Mouse (Mus musculus) cortical plate, adult 2 months (tissue): ENCODE results near the gene Tmx2.
A peak's percentile ranks its signal among the peaks of the same experiment; 100 is the strongest.

Experiments
- CTCF ChIP-seq: fragments of 200-500 bp; IDR thresholded peaks from 2 replicates; pipeline ENCODE4 v1.5.1; 2011; ENCODE audit warnings: mild to moderate bottlenecking, control low read depth, low read length; ENCODE audit not compliant: insufficient read depth; ENCODE audit errors: extremely low read depth
- POLR2A ChIP-seq: fragments of 200-500 bp; IDR thresholded peaks from 2 replicates; pipeline ENCODE4 v1.6.1; 2011; ENCODE audit warnings: mild to moderate bottlenecking, low read length, control low read depth; ENCODE audit not compliant: insufficient read depth; ENCODE audit errors: extremely low read depth

DNA sequence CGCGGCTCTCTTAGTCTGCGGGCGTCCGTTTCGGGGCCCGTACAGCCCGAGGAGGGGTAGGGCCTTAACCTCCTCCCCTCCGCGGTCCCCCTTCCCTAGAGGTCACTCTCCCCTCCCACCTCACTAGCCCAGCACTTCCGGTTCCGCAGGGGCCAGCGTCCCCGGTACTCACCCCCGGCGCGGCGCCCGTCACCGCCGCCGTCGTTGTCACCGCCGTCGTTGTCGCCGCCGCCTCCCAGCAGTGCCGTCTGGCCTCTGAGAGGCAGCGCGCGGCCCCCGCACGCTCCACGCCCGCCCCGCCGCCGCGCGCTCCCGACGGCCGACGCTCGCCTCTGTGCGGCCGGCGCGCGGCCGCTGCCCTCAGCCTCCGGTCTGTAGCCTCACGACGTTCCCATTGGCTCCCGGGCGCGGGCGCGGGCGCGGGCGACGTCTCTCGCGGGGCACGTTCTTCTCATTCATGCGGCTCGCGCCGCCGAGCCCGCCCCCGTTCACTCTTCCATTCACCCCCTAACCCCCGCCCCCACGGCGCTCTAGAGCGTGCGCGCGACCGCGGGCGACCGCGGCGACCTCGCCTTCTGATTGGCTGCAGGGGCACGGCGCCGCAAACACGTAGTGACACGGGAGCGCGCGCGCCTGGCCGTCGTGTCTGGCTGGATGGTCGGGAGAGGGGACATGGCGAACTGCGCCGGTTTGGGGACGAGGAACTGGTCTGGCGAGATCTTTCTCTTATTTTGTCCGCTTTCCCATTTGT is 36.0 kb upstream of the Tmx2 start, which contains the start of gene Zdhhc5:
- TF ChIP-seq POLR2A, result peak; percentile 85
- no peak for TF ChIP-seq CTCF
